Mouse (Mus musculus) ES-E14 (cell line): ENCODE results near the gene Pgls.

ENCODE experiments used
- CHD2 ChIP-seq: IDR thresholded peaks from 2 replicates; pipeline ENCODE4 v1.6.1; 2014; ENCODE audit warnings: mild to moderate bottlenecking, low read depth, low read length, inconsistent platforms
- HCFC1 ChIP-seq: IDR thresholded peaks from 2 replicates; pipeline ENCODE4 v1.6.1; 2012; ENCODE audit warnings: low read length, inconsistent platforms, borderline replicate concordance; ENCODE audit not compliant: insufficient read depth
- ZC3H11A ChIP-seq: IDR thresholded peaks from 2 replicates; pipeline ENCODE4 v1.6.1; 2012; ENCODE audit warnings: low read depth, mild to moderate bottlenecking, inconsistent platforms, low read length, borderline replicate concordance

GRCm38 (mm10) chr8:71645510-71645909 lies 53.5 kb downstream of the Pgls start:
- TF ChIP-seq HCFC1 (no peak), CHD2 (no peak), ZC3H11A (no peak)
